Comparison of ENCODE assay signal across 11 mouse cellular contexts in the genomic region with DNA sequence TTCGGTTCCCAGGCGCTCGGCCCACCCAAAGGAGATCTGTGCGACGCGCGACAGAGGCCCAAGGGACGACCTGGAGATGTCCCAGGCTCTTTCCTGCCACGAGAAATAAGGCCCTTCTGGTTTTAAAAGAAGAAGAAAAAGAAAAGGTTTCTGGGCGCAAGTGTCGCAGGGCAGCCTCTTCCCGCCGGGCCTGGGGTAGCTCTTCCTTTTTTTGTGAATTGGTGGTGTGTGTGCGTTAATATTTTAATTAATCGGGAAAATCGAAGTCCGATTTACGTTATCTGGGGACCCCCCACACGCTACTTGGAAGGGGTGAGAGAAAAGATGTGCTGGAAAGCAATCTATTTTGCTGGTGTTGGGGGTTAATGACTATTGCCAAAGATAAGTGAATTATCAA. TPM values are rescaled to one million over a fixed set of nuclear protein-coding genes. Genes with fewer than 3 reads are reported as not detected.
A peak's percentile ranks its signal among the peaks of the same experiment; 100 is the strongest.
DNase-seq lines count a peak whose midpoint lies in the region; ATAC-seq lines count a peak whose summit lies in the region.
"Had no signal": no experiment of that assay in that cellular context is flagged by ENCODE, and none has a peak within 500 bp of the region (broad histone marks: within the 10 kb centered on the region; RNA-seq: fewer than 3 reads in every experiment).

No protein-coding gene starts in this region.

- peak overlapping the region; percentile 78; the same call in 1 of the 2 replicates for H3K4me2 ChIP-seq in liver, embryonic 12.5 days
- H3K4me2 ChIP-seq in forebrain, embryonic 15.5 days (replicated peaks) = 0 out of 2 replicates have a peak overlapping the region, but pooled peaks have one; percentile 86
- peak overlapping the region; percentile 92 for H3K4me2 ChIP-seq in limb, embryonic 12.5 days
- H3K4me2 ChIP-seq in stomach, embryonic 15.5 days = peak overlapping the region; percentile 95

- no peak overlapping the region for H3K4me3 ChIP-seq in liver, embryonic 12.5 days
- 0 out of 2 replicates have a peak overlapping the region, but pooled peaks have one; percentile 47 for H3K4me3 ChIP-seq in forebrain, embryonic 15.5 days
- H3K4me3 ChIP-seq in limb, embryonic 12.5 days (replicated peaks) = peak overlapping the region; percentile 93
- H3K4me3 ChIP-seq in stomach, embryonic 15.5 days (replicated peaks) = peak overlapping the region; percentile 54

- H3K4me1 ChIP-seq in liver, embryonic 12.5 days = peaks cover 15% of the 10 kb centered on the region; the same call in 1 of the 2 replicates
- peaks cover 67% of the 10 kb centered on the region for H3K4me1 ChIP-seq in forebrain, embryonic 15.5 days
- peaks cover 53% of the 10 kb centered on the region for H3K4me1 ChIP-seq in limb, embryonic 12.5 days (replicated peaks)
- H3K4me1 ChIP-seq in stomach, embryonic 15.5 days = peaks cover 36% of the 10 kb centered on the region

- H3K36me3 ChIP-seq in liver, embryonic 12.5 days = no peaks in the 10 kb centered on the region
- H3K36me3 ChIP-seq in forebrain, embryonic 15.5 days = no peaks in the 10 kb centered on the region
- 0 out of 2 replicates have a peak, but pooled peaks cover 7% of the 10 kb centered on the region for H3K36me3 ChIP-seq in limb, embryonic 12.5 days
- no peaks in the 10 kb centered on the region for H3K36me3 ChIP-seq in stomach, embryonic 15.5 days

- DNase-seq in liver = no peak
- no peak for DNase-seq in gastrocnemius, postnatal 4 days (ENCODE audit: low spot score in 2 of 2)
- no peak for DNase-seq in adrenal gland, postnatal 10 days
- DNase-seq in lung, postnatal 25 days (ENCODE audit: low spot score) = no peak
- DNase-seq: adrenal gland, postnatal 14 days; cerebellum, postnatal 36 days; lung, postnatal 14 days had no signal

- 3% methylated on average over 19 of the region's 19 CpGs for WGBS in liver, embryonic 12.5 days (ENCODE audit: insufficient replicate concordance)
- 1% methylated on average over 19 of the region's 19 CpGs for WGBS in forebrain, embryonic 15.5 days
- WGBS in limb, embryonic 12.5 days = under 1% methylated on average over 19 of the region's 19 CpGs
- 6% methylated on average over 19 of the region's 19 CpGs for WGBS in stomach, embryonic 15.5 days

- H3K27me3 ChIP-seq in liver, embryonic 12.5 days (replicated peaks) = peaks cover 100% of the 10 kb centered on the region
- H3K27me3 ChIP-seq in forebrain, embryonic 15.5 days = peaks cover 79% of the 10 kb centered on the region
- H3K27me3 ChIP-seq in limb, embryonic 12.5 days = peaks cover 67% of the 10 kb centered on the region
- peaks cover 88% of the 10 kb centered on the region for H3K27me3 ChIP-seq in stomach, embryonic 15.5 days (replicated peaks)

- ATAC-seq in liver, embryonic 12.5 days = no peak
- no peak for ATAC-seq in forebrain, embryonic 15.5 days (replicated peaks)
- no peak for ATAC-seq in limb, embryonic 12.5 days (ENCODE audit: insufficient number of reproducible peaks, insufficient read depth, low FRiP score, low TSS enrichment, low read depth)
- ATAC-seq in stomach, embryonic 15.5 days (ENCODE audit: insufficient read depth, low FRiP score, low read depth) = no peak

- no peak overlapping the region for H3K9ac ChIP-seq in liver, embryonic 12.5 days
- no peak overlapping the region for H3K9ac ChIP-seq in forebrain, embryonic 15.5 days (replicated peaks)
- peak overlapping the region; percentile 70 for H3K9ac ChIP-seq in limb, embryonic 12.5 days (replicated peaks)
- no peak overlapping the region for H3K9ac ChIP-seq in stomach, embryonic 15.5 days

- no peaks in the 10 kb centered on the region for H3K9me3 ChIP-seq in liver, embryonic 12.5 days (replicated peaks)
- H3K9me3 ChIP-seq in forebrain, embryonic 15.5 days = no peaks in the 10 kb centered on the region
- H3K9me3 ChIP-seq in limb, embryonic 12.5 days = no peaks in the 10 kb centered on the region
- H3K9me3 ChIP-seq in stomach, embryonic 15.5 days = no peaks in the 10 kb centered on the region

- no peak overlapping the region for H3K27ac ChIP-seq in liver, embryonic 12.5 days
- no peak overlapping the region for H3K27ac ChIP-seq in forebrain, embryonic 15.5 days (replicated peaks)
- H3K27ac ChIP-seq in limb, embryonic 12.5 days = no peak overlapping the region
- no peak overlapping the region for H3K27ac ChIP-seq in stomach, embryonic 15.5 days

RNA-seq across cellular contexts. Expression of a gene that starts 1.3 kb away (rescaled TPM):
- 0.07 and 0.10 TPM in 2 replicates for polyA plus RNA-seq in liver, embryonic 12.5 days (2016; fragmentation: Nextera tagmentation; extraction: Ambion mirVana)
- 0.80 and 0.83 TPM in 2 replicates for polyA plus RNA-seq in forebrain, embryonic 15.5 days (2015; fragmentation: Nextera tagmentation; extraction: Ambion mirVana)
- 16.9 and 17.6 TPM in 2 replicates for polyA plus RNA-seq in limb, embryonic 12.5 days (2016; fragmentation: Nextera tagmentation; extraction: Ambion mirVana)
- 1.5 TPM in 2 replicates for polyA plus RNA-seq in stomach, embryonic 15.5 days (2015; fragmentation: Nextera tagmentation; extraction: Ambion mirVana)
- 10 to 100 TPM; 45.8 to 50.1 TPM for total RNA-seq in gastrocnemius, postnatal 4 days (2021)
- 10 to 100 TPM; 11.7 to 22.6 TPM for total RNA-seq in adrenal gland, postnatal 10 days (2021)
